Mouse (Mus musculus): ENCODE data around the gene Ciao2a. TPM values are rescaled to one million over a fixed set of nuclear protein-coding genes. Genes with fewer than 3 reads are reported as not detected.

Ciao2a gene
- polyA plus RNA-seq (2012; rRNA removed; ENCODE audit: low replicate concordance): 6.4 and 15.2 TPM in 2 replicates

DNA sequence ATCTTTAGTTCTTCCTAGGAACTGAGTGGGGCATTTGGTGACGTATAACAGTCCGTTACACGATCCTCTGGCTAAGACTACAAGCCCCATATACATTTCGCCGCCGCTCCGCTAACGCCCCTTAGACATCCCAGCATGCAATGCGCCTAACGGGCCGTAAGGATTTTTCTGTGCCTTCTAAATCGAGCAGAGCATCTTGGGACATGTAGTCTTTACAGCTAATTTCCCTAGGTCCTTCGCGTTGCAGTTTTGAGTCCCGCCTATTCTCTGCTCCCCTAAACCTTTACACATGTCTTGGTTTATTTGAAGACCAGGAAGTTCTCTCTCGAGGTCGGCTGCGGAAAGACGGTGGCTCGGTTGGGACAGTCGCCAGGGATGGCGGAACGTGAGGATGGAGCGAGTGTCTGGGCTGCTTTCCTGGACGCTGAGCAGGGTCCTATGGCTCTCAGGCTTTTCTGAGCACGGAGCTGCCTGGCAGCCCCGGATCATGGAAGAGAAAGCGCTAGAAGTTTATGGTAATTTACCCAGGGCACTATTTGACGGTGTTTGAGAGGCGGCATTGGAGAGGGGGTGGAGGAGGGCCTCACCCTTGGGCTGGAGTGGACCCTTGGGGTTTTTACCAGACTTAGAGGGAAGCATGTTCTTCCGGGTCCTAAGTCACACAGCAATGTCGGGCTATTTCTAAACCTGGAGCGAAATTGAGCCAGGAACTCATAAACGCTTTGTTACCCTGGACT is at the start of gene Ciao2a, which contains the start of gene Snx1:
Ciao2a (plus strand) TSS at position 156 of the 737 bp plus-strand sequence.
Snx1 (minus strand) TSS at position 132 of the 737 bp plus-strand sequence.

DNA sequence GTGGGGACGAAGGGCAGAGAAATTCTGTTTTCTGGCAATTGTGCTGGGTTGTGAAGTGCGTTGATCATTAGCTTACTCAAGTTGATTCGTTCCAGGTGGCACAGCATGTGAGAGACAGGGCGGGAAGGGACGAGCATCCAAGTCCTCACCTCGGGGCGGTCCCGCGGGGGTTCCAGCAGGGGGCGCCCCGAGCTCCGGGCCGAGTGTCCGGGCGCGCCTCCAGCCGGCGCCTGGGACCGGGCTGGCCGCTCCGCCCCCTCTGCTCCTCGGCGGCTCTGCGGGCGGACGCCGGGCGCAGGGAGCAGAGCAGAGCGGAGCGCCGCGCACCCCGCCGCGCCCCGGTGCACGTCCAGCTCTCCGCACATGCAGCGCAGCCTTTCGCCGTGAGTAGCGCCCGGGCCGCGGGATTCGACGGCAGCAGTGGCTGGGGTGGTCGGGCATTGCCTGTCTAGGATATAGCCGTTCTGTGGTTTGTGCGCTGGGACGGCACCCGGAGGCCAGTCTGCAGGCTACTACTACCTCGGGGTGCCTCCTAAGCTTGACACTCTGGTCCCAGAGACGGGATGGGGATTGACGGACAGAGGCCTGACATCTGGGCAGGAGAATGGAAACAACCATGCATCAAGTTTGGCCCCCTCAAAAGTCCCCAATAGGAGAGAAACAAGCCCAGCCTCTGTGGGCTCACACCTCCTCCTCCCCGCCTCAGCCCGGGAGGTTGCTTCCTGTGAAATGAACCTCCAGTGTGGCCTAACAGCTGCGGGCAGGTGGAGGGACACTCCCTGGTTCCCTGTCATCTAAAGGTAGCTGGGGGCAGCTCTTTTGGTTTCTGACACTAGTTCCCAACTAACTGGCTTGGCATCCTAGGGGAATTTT is 31.8 kb downstream of the Ciao2a start, which contains the start of gene Dapk2:
Dapk2 (plus strand) TSS at position 266 of the 873 bp plus-strand sequence.

Other genes with a start within 250 kb of the Ciao2a start
- gene Pclaf, start 236.4 kb upstream of the Ciao2a start, polyA plus RNA-seq (2012; rRNA removed; ENCODE audit: low replicate concordance): 0.67 and 1.1 TPM in 2 replicates
- 5.6 and 11.5 TPM in 2 replicates for gene Trip4, start 217.8 kb upstream of the Ciao2a start, polyA plus RNA-seq (2012; rRNA removed; ENCODE audit: low replicate concordance)
- gene Csnk1g1, start 217.7 kb upstream of the Ciao2a start, polyA plus RNA-seq (2012; rRNA removed; ENCODE audit: low replicate concordance): 4.8 and 7.8 TPM in 2 replicates
- gene Ppib, start 66.4 kb upstream of the Ciao2a start, polyA plus RNA-seq (2012; rRNA removed; ENCODE audit: low replicate concordance): 126 and 168 TPM in 2 replicates
- 4.1 and 5.7 TPM in 2 replicates for gene Snx22, start 56.9 kb upstream of the Ciao2a start, polyA plus RNA-seq (2012; rRNA removed; ENCODE audit: low replicate concordance)
- 37.5 and 52.5 TPM in 2 replicates for gene Snx1, start within 50 bp of the Ciao2a start, polyA plus RNA-seq (2012; rRNA removed; ENCODE audit: low replicate concordance)
- gene Dapk2, start 31.6 kb downstream of the Ciao2a start, polyA plus RNA-seq (2012; rRNA removed; ENCODE audit: low replicate concordance): 5.1 and 5.8 TPM in 2 replicates
- gene Herc1, start 223.8 kb downstream of the Ciao2a start, polyA plus RNA-seq (2012; rRNA removed; ENCODE audit: low replicate concordance): 11.3 and 15.7 TPM in 2 replicates